Mouse (Mus musculus) megakaryocyte progenitor cell, adult 5-6 weeks (primary cell): Measurements from ENCODE around the gene Men1. TPM values are rescaled to one million over a fixed set of nuclear protein-coding genes. Genes with fewer than 3 reads are reported as not detected.

Source experiments
- ATAC-seq: replicated peaks from 2 replicates; pipeline ENCODE4 v1.8.0; 2016; ENCODE audit warnings: mild to moderate bottlenecking, moderate TSS enrichment, inconsistent platforms; ENCODE audit not compliant: poor library complexity
- total RNA-seq, 2 experiments: library from RNA; stranded (forward) in 1 of 2; stranded (reverse) in 1 of 2; fragments of 157-497, 149-512 nt in 1 of 2; fragments of 200-1000 nt in 1 of 2; gene quantifications; 2 replicates each; pipeline versions ENCODE4 v1.2.3 to v1.2.4; 2015 to 2017

Men1 gene
- total RNA-seq, 2 experiments from 2014 or later: 23.6 to 27.9 TPM

- ATAC-seq: no peak
These were observed 51.5 kb downstream of the Men1 start for GRCm38 (mm10) chr19:6386234-6386633.

DNA sequence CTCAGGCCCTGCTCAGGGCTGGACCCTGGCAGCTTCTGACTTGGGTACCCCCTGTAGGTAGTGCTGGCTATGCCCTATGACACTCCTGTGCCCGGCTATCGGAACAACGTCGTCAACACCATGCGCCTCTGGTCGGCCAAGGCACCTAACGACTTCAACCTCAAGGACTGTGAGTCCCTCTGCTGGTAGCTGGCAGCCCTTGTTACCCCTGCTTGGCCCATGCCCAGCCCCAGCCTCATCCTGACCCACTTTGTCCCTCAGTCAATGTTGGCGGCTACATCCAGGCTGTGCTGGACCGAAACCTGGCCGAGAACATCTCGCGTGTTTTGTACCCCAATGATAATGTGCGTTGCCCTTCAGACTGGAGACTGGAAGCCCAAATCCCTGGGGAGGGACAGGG lies 53.2 kb downstream of the Men1 start:
- peak; percentile 29; the same call in 1 of the 2 replicates for ATAC-seq

GRCm38 (mm10) chr19:6389803-6390202 lies 55.0 kb downstream of the Men1 start:
- ATAC-seq: peak; percentile 26; the same call in 1 of the 2 replicates

DNA sequence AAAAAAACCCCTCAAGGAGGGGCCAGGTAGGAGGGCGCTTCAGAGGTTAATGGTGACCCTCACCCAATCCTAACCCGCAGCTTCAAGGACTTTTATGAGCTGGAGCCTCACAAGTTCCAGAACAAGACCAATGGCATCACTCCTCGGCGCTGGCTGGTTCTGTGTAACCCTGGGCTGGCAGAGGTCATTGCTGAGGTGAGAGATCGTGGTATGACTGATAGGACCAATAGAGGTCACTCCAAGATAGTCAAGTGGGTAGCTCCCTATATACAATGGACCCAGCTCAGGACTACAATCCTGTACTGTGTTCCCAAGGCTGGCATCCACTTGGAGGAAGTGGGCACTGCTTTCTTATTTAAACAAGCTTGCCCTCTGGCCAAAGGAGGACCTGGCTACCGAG lies 55.5 kb downstream of the Men1 start:
- ATAC-seq: no peak

Other genes starting within 250 kb of the Men1 start
- gene Cdca5, start 250.0 kb upstream of the Men1 start, total RNA-seq (2015): 44.8 and 55.4 TPM in 2 replicates
- 35.5 and 42.8 TPM in 2 replicates for gene Cdca5, start 250.0 kb upstream of the Men1 start, total RNA-seq (2017)
- gene AC131692.1, start 240.6 kb upstream of the Men1 start, total RNA-seq (2015): 0.30 and 0.73 TPM in 2 replicates
- gene AC131692.1, start 240.6 kb upstream of the Men1 start, total RNA-seq (2017): 4.6 TPM in 1 of 2 replicates, not detected in the other
- gene Naaladl1, start 229.2 kb upstream of the Men1 start, total RNA-seq (2015): 0.07 and 0.17 TPM in 2 replicates
- 0.21 TPM in 1 of 2 replicates, not detected in the other for gene Naaladl1, start 229.2 kb upstream of the Men1 start, total RNA-seq (2017)
- gene Sac3d1, start 216.3 kb upstream of the Men1 start, total RNA-seq (2015): 12.0 and 16.9 TPM in 2 replicates
- 5.5 and 6.3 TPM in 2 replicates for gene Sac3d1, start 216.3 kb upstream of the Men1 start, total RNA-seq (2017)
- 18.2 and 19.5 TPM in 2 replicates for gene Snx15, start 206.7 kb upstream of the Men1 start, total RNA-seq (2015)
- gene Snx15, start 206.7 kb upstream of the Men1 start, total RNA-seq (2017): 13.8 and 14.2 TPM in 2 replicates
- 0.34 and 0.42 TPM in 2 replicates for gene Batf2, start 194.0 kb upstream of the Men1 start, total RNA-seq (2015)
- gene Batf2, start 194.0 kb upstream of the Men1 start, total RNA-seq (2017): 0.44 and 0.71 TPM in 2 replicates
- 29.2 and 37.4 TPM in 2 replicates for gene Arl2, start 193.4 kb upstream of the Men1 start, total RNA-seq (2015)
- gene Arl2, start 193.4 kb upstream of the Men1 start, total RNA-seq (2017): 33.6 and 37.0 TPM in 2 replicates
- gene Majin, start 150.6 kb upstream of the Men1 start, total RNA-seq (2015): not detected in 2 replicates
- gene Majin, start 150.6 kb upstream of the Men1 start, total RNA-seq (2017): not detected in 2 replicates
- not detected in 2 replicates for gene Gpha2, start 108.6 kb upstream of the Men1 start, total RNA-seq (2015)
- not detected in 2 replicates for gene Gpha2, start 108.6 kb upstream of the Men1 start, total RNA-seq (2017)
- gene Ppp2r5b, start 99.1 kb upstream of the Men1 start, total RNA-seq (2015): 2.8 TPM in 2 replicates
- 2.3 and 3.1 TPM in 2 replicates for gene Ppp2r5b, start 99.1 kb upstream of the Men1 start, total RNA-seq (2017)
- gene Atg2a, start 93.3 kb upstream of the Men1 start, total RNA-seq (2015): 9.2 and 9.4 TPM in 2 replicates
- gene Atg2a, start 93.3 kb upstream of the Men1 start, total RNA-seq (2017): 6.4 and 8.1 TPM in 2 replicates
- 11.8 and 14.4 TPM in 2 replicates for gene Ehd1, start 58.3 kb upstream of the Men1 start, total RNA-seq (2015)
- gene Ehd1, start 58.3 kb upstream of the Men1 start, total RNA-seq (2017): 39.4 and 40.9 TPM in 2 replicates
- 1.3 and 2.0 TPM in 2 replicates for gene Cdc42bpg, start 28.5 kb upstream of the Men1 start, total RNA-seq (2015)
- gene Cdc42bpg, start 28.5 kb upstream of the Men1 start, total RNA-seq (2017): 3.2 and 3.5 TPM in 2 replicates
- 15.8 and 16.3 TPM in 2 replicates for gene Map4k2, start 6.2 kb downstream of the Men1 start, total RNA-seq (2015)
- gene Map4k2, start 6.2 kb downstream of the Men1 start, total RNA-seq (2017): 30.5 and 45.4 TPM in 2 replicates
- 268 and 287 TPM in 2 replicates for gene Sf1, start 28.7 kb downstream of the Men1 start, total RNA-seq (2015)
- gene Sf1, start 28.7 kb downstream of the Men1 start, total RNA-seq (2017): 156 and 192 TPM in 2 replicates
- 0.30 and 1.5 TPM in 2 replicates for gene Pygm, start 49.4 kb downstream of the Men1 start, total RNA-seq (2015)
- 0.47 TPM in 1 of 2 replicates, not detected in the other for gene Pygm, start 49.4 kb downstream of the Men1 start, total RNA-seq (2017)
- 223 and 244 TPM in 2 replicates for gene Rasgrp2, start 64.4 kb downstream of the Men1 start, total RNA-seq (2015)
- gene Rasgrp2, start 64.4 kb downstream of the Men1 start, total RNA-seq (2017): 283 and 290 TPM in 2 replicates
- not detected in 2 replicates for gene Nrxn2, start 83.8 kb downstream of the Men1 start, total RNA-seq (2015)
- gene Nrxn2, start 83.8 kb downstream of the Men1 start, total RNA-seq (2017): not detected in 2 replicates
- gene Slc22a12, start 208.1 kb downstream of the Men1 start, total RNA-seq (2015): not detected in 2 replicates
- gene Slc22a12, start 208.1 kb downstream of the Men1 start, total RNA-seq (2017): not detected in 2 replicates